ENCODE assay signal across 8 mouse cellular contexts in the genomic region with DNA sequence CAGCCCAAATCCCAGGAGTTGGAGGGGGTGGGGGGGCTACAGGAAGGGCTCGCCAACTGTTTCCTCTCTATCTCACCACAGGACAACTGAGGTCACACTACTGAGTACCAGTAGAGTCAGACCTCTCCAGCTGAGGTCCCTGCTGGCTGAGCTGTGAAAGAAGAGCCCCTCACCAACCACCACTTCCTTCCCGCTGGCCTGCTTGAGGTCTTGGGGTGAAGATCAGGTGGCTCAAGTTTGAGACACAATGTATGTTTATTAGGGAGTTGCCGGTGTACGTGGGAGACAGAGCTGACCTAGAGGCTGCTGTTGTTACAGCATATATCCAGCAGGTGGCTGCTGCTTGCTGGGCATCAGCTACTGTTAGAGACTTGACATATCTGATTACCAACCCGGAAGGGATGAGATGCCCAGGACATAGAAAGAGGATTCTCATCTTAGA. TPM values are rescaled to one million over a fixed set of nuclear protein-coding genes. Genes with fewer than 3 reads are reported as not detected.
A peak's percentile ranks its signal among the peaks of the same experiment; 100 is the strongest.
DNase-seq lines count a peak whose midpoint lies in the region; ATAC-seq and TF ChIP-seq lines count a peak whose summit lies in the region.

No protein-coding gene starts in this region.

- no peaks in the 10 kb centered on the region for H3K36me3 ChIP-seq in forebrain, embryonic 14.5 days (ENCODE audit: control insufficient read depth, insufficient read depth, low read length)
- H3K36me3 ChIP-seq in megakaryocyte, embryonic 14.5 days (replicated peaks; ENCODE audit: low read length): no peaks in the 10 kb centered on the region

- H3K9me3 ChIP-seq in forebrain, embryonic 14.5 days (replicated peaks; ENCODE audit: control insufficient read depth, low read length): no peaks in the 10 kb centered on the region
- H3K9me3 ChIP-seq in megakaryocyte, embryonic 14.5 days: no peaks in the 10 kb centered on the region

- 3% methylated on average over 5 of the region's 5 CpGs for WGBS in forebrain, embryonic 14.5 days

- H3K27me3 ChIP-seq in forebrain, embryonic 14.5 days (replicated peaks; ENCODE audit: control insufficient read depth, insufficient read depth, low read length): no peaks in the 10 kb centered on the region
- H3K27me3 ChIP-seq in megakaryocyte, embryonic 14.5 days (replicated peaks): peaks cover 77% of the 10 kb centered on the region

- TF ChIP-seq CTCF in layer of hippocampus, adult 2 months (conservative IDR thresholded peaks at IDR 0.05): peak; percentile 86

- H3K27ac ChIP-seq in layer of hippocampus, adult 2 months: no peak overlapping the region
- H3K27ac ChIP-seq in forebrain, embryonic 14.5 days (ENCODE audit: low read depth, low read length): no peak overlapping the region

- DNase-seq in layer of hippocampus, adult 2 months (ENCODE audit: low spot score in 2 of 2): no peak
- no peak for DNase-seq in layer of hippocampus, adult 9-11 months
- DNase-seq in forebrain, embryonic 14.5 days (ENCODE audit: low spot score): peak; percentile 69
- DNase-seq in kidney, adult 9 months: peak; percentile 39
- DNase-seq in telencephalon, adult 2 months (ENCODE audit: low read depth, low spot score): peak; percentile 9
- no peak for DNase-seq in left cerebral cortex, adult 8-10 months (ENCODE audit: low spot score in 2 of 2)

- no peak overlapping the region for H3K9ac ChIP-seq in forebrain, embryonic 14.5 days (ENCODE audit: low read length)

- peak; percentile 59 for ATAC-seq in activated CD4-positive, CD25-positive, alpha-beta regulatory T cell, adult 4 months
- ATAC-seq in forebrain, embryonic 14.5 days: peak; percentile 49; the same call in 1 of the 2 replicates

- no peak overlapping the region for H3K4me3 ChIP-seq in layer of hippocampus, adult 2 months
- no peak overlapping the region for H3K4me3 ChIP-seq in forebrain, embryonic 14.5 days (ENCODE audit: low read depth, low read length)
- peak overlapping the region; percentile 64 for H3K4me3 ChIP-seq in megakaryocyte, embryonic 14.5 days (replicated peaks)

- H3K4me1 ChIP-seq in forebrain, embryonic 14.5 days (ENCODE audit: control insufficient read depth, insufficient read depth, low read length): 0 out of 2 replicates have a peak, but pooled peaks cover 3% of the 10 kb centered on the region
- H3K4me1 ChIP-seq in megakaryocyte, embryonic 14.5 days: peaks cover 52% of the 10 kb centered on the region

- H3K4me2 ChIP-seq in forebrain, embryonic 14.5 days (ENCODE audit: low read length): no peak overlapping the region

RNA-seq across cellular contexts. Expression of gene Adamts14, which starts 2.5 kb away (rescaled TPM):
- 1 to 10 TPM in 1 of 2 experiments, under 1 TPM in 1; 0.92 to 1.5 TPM for total RNA-seq in layer of hippocampus, adult 2 months (2021)
- not detected for polyA plus RNA-seq in activated CD4-positive, CD25-positive, alpha-beta regulatory T cell, adult 4 months (2017; shearing (Covaris generic))
- 0.13 and 0.17 TPM in 2 replicates for polyA plus RNA-seq in forebrain, embryonic 14.5 days (2014; fragmentation: Nextera tagmentation; extraction: Ambion mirVana)
- polyA plus RNA-seq in megakaryocyte, embryonic 14.5 days (2012; ENCODE audit: insufficient read depth, low replicate concordance): 0.12 TPM in 1 of 2 replicates, not detected in the other
- total RNA-seq in left cerebral cortex, adult 8-10 months (2022): under 1 TPM; 0.09 to 0.27 (median 0.18) TPM

RNA-seq across cellular contexts. Expression of gene Prf1, which starts 21.9 kb away (rescaled TPM):
- not detected for total RNA-seq in layer of hippocampus, adult 2 months (2021)
- polyA plus RNA-seq in activated CD4-positive, CD25-positive, alpha-beta regulatory T cell, adult 4 months (2017; shearing (Covaris generic)): 1 to 10 TPM; 5.1 to 6.7 TPM
- polyA plus RNA-seq in forebrain, embryonic 14.5 days (2014; fragmentation: Nextera tagmentation; extraction: Ambion mirVana): not detected in 2 replicates
- polyA plus RNA-seq in megakaryocyte, embryonic 14.5 days (2012; ENCODE audit: insufficient read depth, low replicate concordance): not detected in 2 replicates
- not detected for total RNA-seq in left cerebral cortex, adult 8-10 months (2022)

Comparison
In these comparisons a context has a peak if more than half of its experiments do, and no peak if none do; other contexts are left out.
1. DNase-seq: peak in forebrain, embryonic 14.5 days (single experiment), kidney, adult 9 months (single experiment) and telencephalon, adult 2 months (single experiment); none in layer of hippocampus, adult 2 months (0 of 2), layer of hippocampus, adult 9-11 months (single experiment) and left cerebral cortex, adult 8-10 months (0 of 2).